Comparison of ENCODE assay signal across 10 mouse cellular contexts in genomic region chr1:167065541-167065940, GRCm38 (mm10).
"Had no signal": no experiment of that assay in that cellular context is flagged by ENCODE, and none has a peak within 500 bp of the region (broad histone marks: within the 10 kb centered on the region; RNA-seq: fewer than 3 reads in every experiment).

No protein-coding gene starts in this region.

- H3K9me3 ChIP-seq: limb, embryonic 15.5 days; liver, embryonic 12.5 days; midbrain, embryonic 12.5 days had no signal

- H3K36me3 ChIP-seq: limb, embryonic 15.5 days; liver, embryonic 12.5 days; midbrain, embryonic 12.5 days had no signal

- DNase-seq: kidney, postnatal 25 days; lung, embryonic 14.5 days; lung, postnatal 10 days; lung, postnatal 4 days; thymus, postnatal 4 days had no signal

- H3K4me1 ChIP-seq: limb, embryonic 15.5 days; liver, embryonic 12.5 days had no signal

- H3K27me3 ChIP-seq: limb, embryonic 15.5 days; liver, embryonic 12.5 days; midbrain, embryonic 12.5 days had no signal

- ATAC-seq: liver, embryonic 12.5 days had no signal

- H3K9ac ChIP-seq: limb, embryonic 15.5 days; liver, embryonic 12.5 days; lung, embryonic 14.5 days; midbrain, embryonic 12.5 days had no signal

- H3K4me2 ChIP-seq: limb, embryonic 15.5 days; liver, embryonic 12.5 days; lung, embryonic 14.5 days; midbrain, embryonic 12.5 days had no signal

- H3K4me3 ChIP-seq: left cerebral cortex, adult 2 months; limb, embryonic 15.5 days; liver, embryonic 12.5 days; midbrain, embryonic 12.5 days had no signal

- H3K27ac ChIP-seq: left cerebral cortex, adult 2 months; limb, embryonic 15.5 days; liver, embryonic 12.5 days; midbrain, embryonic 12.5 days; stomach, postnatal 0 days had no signal
